18 mouse cellular contexts compared by ENCODE assay signal in genomic region chr15:95758069-95758468, GRCm38 (mm10).
"Had no signal": no experiment of that assay in that cellular context is flagged by ENCODE, and none has a peak within 500 bp of the region (broad histone marks: within the 10 kb centered on the region; RNA-seq: fewer than 3 reads in every experiment).

No protein-coding gene starts in this region.

- DNase-seq: kidney, adult 2 months; kidney, postnatal 25 days; layer of hippocampus, postnatal 36 days; liver, embryonic 13.5 days; lung, adult 2 months; lung, postnatal 14 days; lung, postnatal 4 days; midbrain, embryonic 14.5 days; right cerebral cortex, adult 18-20 months; right cerebral cortex, postnatal 25 days; spleen, adult 18-20 months had no signal

- H3K9me3 ChIP-seq: liver, embryonic 13.5 days; neural tube, embryonic 12.5 days; neural tube, embryonic 15.5 days; stomach, embryonic 15.5 days had no signal

- H3K4me1 ChIP-seq: neural tube, embryonic 12.5 days; stomach, embryonic 15.5 days had no signal

- H3K27ac ChIP-seq: kidney, postnatal 0 days; left cerebral cortex, adult 2 months; liver, embryonic 13.5 days; neural tube, embryonic 12.5 days; neural tube, embryonic 15.5 days had no signal

- H3K4me2 ChIP-seq: liver, embryonic 13.5 days; midbrain, embryonic 11.5 days; neural tube, embryonic 12.5 days; neural tube, embryonic 15.5 days; stomach, embryonic 15.5 days had no signal

- H3K36me3 ChIP-seq: liver, embryonic 13.5 days; neural tube, embryonic 12.5 days; neural tube, embryonic 15.5 days; stomach, embryonic 15.5 days had no signal

- H3K27me3 ChIP-seq: liver, embryonic 13.5 days; neural tube, embryonic 15.5 days; stomach, embryonic 15.5 days had no signal

- H3K4me3 ChIP-seq: layer of hippocampus, adult 2 months; left cerebral cortex, adult 2 months; liver, embryonic 13.5 days; neural tube, embryonic 12.5 days; neural tube, embryonic 15.5 days; stomach, embryonic 15.5 days had no signal

- H3K9ac ChIP-seq: liver, embryonic 13.5 days; neural tube, embryonic 12.5 days; neural tube, embryonic 15.5 days; stomach, embryonic 15.5 days had no signal
